In genomic region chr8:74827689-74828088, GRCm38 (mm10) we compare ENCODE assay signal across 32 mouse cellular contexts. TPM values are rescaled to one million over a fixed set of nuclear protein-coding genes. Genes with fewer than 3 reads are reported as not detected.
DNase-seq lines count a peak whose midpoint lies in the region; ATAC-seq lines count a peak whose summit lies in the region.
"Had no signal": no experiment of that assay in that cellular context is flagged by ENCODE, and none has a peak within 500 bp of the region (broad histone marks: within the 10 kb centered on the region; RNA-seq: fewer than 3 reads in every experiment).

No protein-coding gene starts in this region.

- H3K4me3 ChIP-seq in heart, embryonic 10.5 days, result no peak overlapping the region
- H3K4me3 ChIP-seq in heart, embryonic 12.5 days, result no peak overlapping the region
- H3K4me3 ChIP-seq in neural tube, embryonic 14.5 days (ENCODE audit: low read depth, low read length), result no peak overlapping the region
- H3K4me3 ChIP-seq: erythroblast, embryonic 14.5 days; hindbrain, embryonic 15.5 days; liver, embryonic 13.5 days; midbrain, embryonic 15.5 days had no signal

- H3K9ac ChIP-seq in heart, embryonic 12.5 days, result no peak overlapping the region
- no peak overlapping the region for H3K9ac ChIP-seq in neural tube, embryonic 14.5 days (replicated peaks; ENCODE audit: low read depth, low read length)
- H3K9ac ChIP-seq: hindbrain, embryonic 15.5 days; liver, embryonic 13.5 days; midbrain, embryonic 15.5 days had no signal

- H3K4me1 ChIP-seq in heart, embryonic 10.5 days, result 0 out of 2 replicates have a peak, but pooled peaks cover 3% of the 10 kb centered on the region
- no peaks in the 10 kb centered on the region for H3K4me1 ChIP-seq in heart, embryonic 12.5 days (replicated peaks)
- no peaks in the 10 kb centered on the region for H3K4me1 ChIP-seq in neural tube, embryonic 14.5 days (ENCODE audit: control insufficient read depth, insufficient read depth, low read length)
- H3K4me1 ChIP-seq: hindbrain, embryonic 15.5 days; liver, embryonic 13.5 days; midbrain, embryonic 15.5 days had no signal

- ATAC-seq in heart, embryonic 12.5 days (ENCODE audit: insufficient number of reproducible peaks, low FRiP score), result no peak
- peak; percentile 18; the same call in 1 of the 2 replicates for ATAC-seq in neural tube, embryonic 14.5 days (ENCODE audit: low read depth)
- ATAC-seq: intestine, postnatal 0 days; lung, postnatal 0 days; midbrain, embryonic 15.5 days; Patski had no signal

- DNase-seq in heart, embryonic 10.5 days (ENCODE audit: low spot score), result peak; percentile 10
- peak; percentile 29 to 79 for DNase-seq in layer of hippocampus, adult 18-20 months (ENCODE audit: low spot score in 2 of 2)
- no peak for DNase-seq in layer of hippocampus, adult 8-10 months (ENCODE audit: low spot score in 2 of 2)
- DNase-seq in brain, adult 2 months (ENCODE audit: low read depth, low spot score), result peak; percentile 59
- no peak for DNase-seq in lung, postnatal 36 days
- DNase-seq: adrenal gland, postnatal 10 days; cerebellum, adult 11-12 months; cerebellum, postnatal 10 days; gastrocnemius, postnatal 10 days; heart, postnatal 4 days; kidney, adult 9 months; kidney, postnatal 10 days; left cerebral cortex, postnatal 4 days; liver, embryonic 13.5 days; lung, adult 18-20 months had no signal

- H3K27me3 ChIP-seq in heart, embryonic 10.5 days (ENCODE audit: insufficient read depth, poor library complexity, severe bottlenecking), result no peaks in the 10 kb centered on the region
- no peaks in the 10 kb centered on the region for H3K27me3 ChIP-seq in heart, embryonic 12.5 days (replicated peaks)
- H3K27me3 ChIP-seq in neural tube, embryonic 14.5 days (ENCODE audit: control insufficient read depth, insufficient read depth, low read length), result no peaks in the 10 kb centered on the region
- H3K27me3 ChIP-seq: hindbrain, embryonic 15.5 days; liver, embryonic 13.5 days; midbrain, embryonic 15.5 days had no signal

- H3K36me3 ChIP-seq in heart, embryonic 10.5 days, result no peaks in the 10 kb centered on the region
- no peaks in the 10 kb centered on the region for H3K36me3 ChIP-seq in heart, embryonic 12.5 days
- no peaks in the 10 kb centered on the region for H3K36me3 ChIP-seq in neural tube, embryonic 14.5 days (ENCODE audit: control insufficient read depth, insufficient read depth, low read length)
- H3K36me3 ChIP-seq: hindbrain, embryonic 15.5 days; liver, embryonic 13.5 days; midbrain, embryonic 15.5 days had no signal

- no peaks in the 10 kb centered on the region for H3K9me3 ChIP-seq in heart, embryonic 10.5 days
- H3K9me3 ChIP-seq in heart, embryonic 12.5 days (replicated peaks), result no peaks in the 10 kb centered on the region
- H3K9me3 ChIP-seq in neural tube, embryonic 14.5 days (ENCODE audit: control insufficient read depth, low read length), result no peaks in the 10 kb centered on the region
- H3K9me3 ChIP-seq: hindbrain, embryonic 15.5 days; liver, embryonic 13.5 days; midbrain, embryonic 15.5 days had no signal

- WGBS in heart, embryonic 10.5 days, result 78% methylated on average over 3 of the region's 3 CpGs
- 61% methylated on average over 3 of the region's 3 CpGs for WGBS in heart, embryonic 12.5 days
- WGBS in neural tube, embryonic 14.5 days, result 43% methylated on average over 3 of the region's 3 CpGs

- no peak overlapping the region for H3K27ac ChIP-seq in heart, embryonic 10.5 days
- no peak overlapping the region for H3K27ac ChIP-seq in heart, embryonic 12.5 days (ENCODE audit: poor library complexity, severe bottlenecking)
- H3K27ac ChIP-seq in neural tube, embryonic 14.5 days (ENCODE audit: low read depth, low read length), result no peak overlapping the region
- H3K27ac ChIP-seq: hindbrain, embryonic 15.5 days; liver, embryonic 13.5 days; macrophage; midbrain, embryonic 15.5 days had no signal

- no peak overlapping the region for H3K4me2 ChIP-seq in heart, embryonic 12.5 days
- no peak overlapping the region for H3K4me2 ChIP-seq in neural tube, embryonic 14.5 days (ENCODE audit: low read depth, low read length)
- H3K4me2 ChIP-seq: heart, embryonic 11.5 days; hindbrain, embryonic 15.5 days; liver, embryonic 13.5 days; midbrain, embryonic 15.5 days had no signal

RNA-seq across cellular contexts. Expression of gene Isx, which starts 45.3 kb away (rescaled TPM):
- polyA plus RNA-seq in heart, embryonic 10.5 days (2016; fragmentation: Nextera tagmentation; extraction: Ambion mirVana), result 0.09 TPM in 1 of 2 replicates, not detected in the other
- not detected in 2 replicates for polyA plus RNA-seq in heart, embryonic 12.5 days (2016; fragmentation: Nextera tagmentation; extraction: Ambion mirVana)
- not detected for total RNA-seq in layer of hippocampus, adult 18-20 months (2021)
- total RNA-seq in layer of hippocampus, adult 8-10 months (2022), result under 1 TPM in 1 of 4 experiments, not detected in 3; 0.26 TPM
- polyA plus RNA-seq in neural tube, embryonic 14.5 days (2014; fragmentation: Nextera tagmentation; extraction: Ambion mirVana), result not detected in 2 replicates
- total RNA-seq: gastrocnemius, postnatal 10 days; left cerebral cortex, postnatal 4 days; megakaryocyte-erythroid progenitor cell, adult 5-6 weeks; MEL had no signal
- polyA plus RNA-seq: cortical plate, adult 2 months; embryonic facial prominence, embryonic 14.5 days; erythroblast, embryonic 14.5 days; forebrain, embryonic 11.5 days; gonadal fat pad, adult 2 months; heart, embryonic 11.5 days; hindbrain, embryonic 15.5 days; liver, embryonic 13.5 days; lung, postnatal 0 days; macrophage; midbrain, embryonic 15.5 days; neural tube, embryonic 11.5 days; Patski had no signal

Comparison
In these comparisons a context has a peak if more than half of its experiments do, and no peak if none do; other contexts are left out.
1. DNase-seq: peak in heart, embryonic 10.5 days (single experiment), layer of hippocampus, adult 18-20 months (2 of 2) and brain, adult 2 months (single experiment); none in layer of hippocampus, adult 8-10 months (0 of 2) and lung, postnatal 36 days (single experiment).